Mouse (Mus musculus): ENCODE measurements around the gene Eri2.

- no peak for TF ChIP-seq EP300 (IDR thresholded peaks at IDR 0.05)
- peak; percentile 84 for TF ChIP-seq CTCF (IDR thresholded peaks at IDR 0.05)
Observed at GRCm38 (mm10) chr7:119720253-119720946, 73.5 kb downstream of the Eri2 start, which contains the start of gene Thumpd1.

Data from lung, postnatal 0 days (tissue).